Mouse (Mus musculus) cortical plate, adult 2 months (tissue): Measurements from ENCODE around the gene Naa20.

Experiments
- CTCF ChIP-seq: fragments of 200-500 bp; IDR thresholded peaks from 2 replicates; pipeline ENCODE4 v1.5.1; 2011; ENCODE audit warnings: mild to moderate bottlenecking, control low read depth, low read length; ENCODE audit not compliant: insufficient read depth; ENCODE audit errors: extremely low read depth
- POLR2A ChIP-seq: fragments of 200-500 bp; IDR thresholded peaks from 2 replicates; pipeline ENCODE4 v1.6.1; 2011; ENCODE audit warnings: mild to moderate bottlenecking, low read length, control low read depth; ENCODE audit not compliant: insufficient read depth; ENCODE audit errors: extremely low read depth

DNA sequence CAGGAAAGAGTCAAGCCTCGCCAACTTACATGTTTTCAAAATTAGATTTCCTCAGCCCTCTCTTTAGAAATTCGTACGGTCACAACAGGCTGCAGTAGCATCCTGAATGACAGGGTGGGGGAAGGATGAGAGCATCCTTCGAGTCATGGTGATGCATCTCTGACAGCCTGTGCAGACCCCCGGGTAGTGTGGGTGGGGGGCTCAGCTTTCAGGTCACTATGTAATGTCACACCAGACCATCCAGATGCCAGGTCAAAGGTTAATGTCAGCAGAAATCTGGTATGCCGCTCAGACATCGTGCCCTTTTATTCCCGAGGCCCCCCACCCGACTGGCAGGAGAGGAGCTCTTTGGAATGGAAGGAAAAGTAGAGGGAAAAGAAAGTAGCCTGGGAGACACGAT, 48.3 kb downstream of the Naa20 start:
- no peak for TF ChIP-seq CTCF
- TF ChIP-seq POLR2A: no peak
